Mouse (Mus musculus): ENCODE measurements around the gene Fxr2. TPM values are rescaled to one million over a fixed set of nuclear protein-coding genes. Genes with fewer than 3 reads are reported as not detected.

The Fxr2 gene
- polyA plus RNA-seq, 1 experiment from 2014 or later: 47.0 TPM

- 28% methylated on average over 24 of the region's 24 CpGs for WGBS
- Histone ChIP-seq H3K4me3 (peak overlapping the region; percentile 86), H3K36me3 (replicated peaks) (peaks cover 9% of the 10 kb centered on the region; the same call in 1 of the 2 replicates), H3K4me2 (peak overlapping the region; percentile 85), H3K27me3 (replicated peaks) (0 out of 2 replicates have a peak, but pooled peaks cover 3% of the 10 kb centered on the region), H3K9me3 (no peaks in the 10 kb centered on the region), H3K4me1 (peaks cover 49% of the 10 kb centered on the region), H3K9ac (peak overlapping the region; percentile 73), H3K27ac (peak overlapping the region; percentile 91)
- ATAC-seq (replicated peaks): peak; percentile 12
Observed at GRCm38 (mm10) chr11:69682209-69682839, 49.5 kb downstream of the Fxr2 start.

GRCm38 (mm10) chr11:69682840-69683533, 50.2 kb downstream of the Fxr2 start:
- peak; percentile 40; the same call in 1 of the 2 replicates for ATAC-seq (replicated peaks)
- WGBS: 16% methylated on average over 12 of the region's 12 CpGs

GRCm38 (mm10) chr11:69683576-69683975, 50.8 kb downstream of the Fxr2 start:
- WGBS: 86% methylated on average over 7 of the region's 7 CpGs
- Histone ChIP-seq H3K4me1 (peaks cover 47% of the 10 kb centered on the region), H3K27ac (peak overlapping the region; percentile 91; the same call in 1 of the 2 replicates), H3K9ac (no peak overlapping the region), H3K4me2 (no peak overlapping the region; the same call in 1 of the 2 replicates), H3K9me3 (no peaks in the 10 kb centered on the region), H3K27me3 (replicated peaks) (0 out of 2 replicates have a peak, but pooled peaks cover 3% of the 10 kb centered on the region), H3K36me3 (replicated peaks) (no peaks in the 10 kb centered on the region), H3K4me3 (no peak overlapping the region)
- ATAC-seq (replicated peaks): no peak

More at GRCm38 (mm10) chr11:69682840-69683533, 50.2 kb downstream of the Fxr2 start:
- Histone ChIP-seq H3K27me3 (replicated peaks) (0 out of 2 replicates have a peak, but pooled peaks cover 3% of the 10 kb centered on the region), H3K4me2 (peak overlapping the region; percentile 85), H3K36me3 (replicated peaks) (peaks cover 6% of the 10 kb centered on the region; the same call in 1 of the 2 replicates), H3K9ac (peak overlapping the region; percentile 44), H3K9me3 (no peaks in the 10 kb centered on the region), H3K27ac (peak overlapping the region; percentile 91), H3K4me3 (peak overlapping the region; percentile 86), H3K4me1 (peaks cover 49% of the 10 kb centered on the region)

- H3K9ac ChIP-seq: no peak overlapping the region
- H3K4me1 ChIP-seq: peaks cover 42% of the 10 kb centered on the region
- 73% methylated on average over 12 of the region's 12 CpGs for WGBS
Observed at GRCm38 (mm10) chr11:69684128-69684745, 51.4 kb downstream of the Fxr2 start.

GRCm38 (mm10) chr11:69684936-69685335, 52.1 kb downstream of the Fxr2 start:
- Histone ChIP-seq H3K9me3 (no peaks in the 10 kb centered on the region), H3K4me2 (no peak overlapping the region), H3K9ac (no peak overlapping the region), H3K27ac (no peak overlapping the region; the same call in 1 of the 2 replicates), H3K27me3 (replicated peaks) (0 out of 2 replicates have a peak, but pooled peaks cover 3% of the 10 kb centered on the region), H3K4me3 (no peak overlapping the region), H3K36me3 (replicated peaks) (no peaks in the 10 kb centered on the region), H3K4me1 (peaks cover 35% of the 10 kb centered on the region)
- ATAC-seq (replicated peaks): no peak
- 83% methylated on average over 6 of the region's 6 CpGs for WGBS

More at GRCm38 (mm10) chr11:69684128-69684745, 51.4 kb downstream of the Fxr2 start:
- H3K27ac ChIP-seq: no peak overlapping the region
- no peak for ATAC-seq (replicated peaks)
- H3K4me3 ChIP-seq: no peak overlapping the region
- no peaks in the 10 kb centered on the region for H3K36me3 ChIP-seq (replicated peaks)
- H3K27me3 ChIP-seq (replicated peaks): 0 out of 2 replicates have a peak, but pooled peaks cover 3% of the 10 kb centered on the region
- no peak overlapping the region for H3K4me2 ChIP-seq
- H3K9me3 ChIP-seq: no peaks in the 10 kb centered on the region

GRCm38 (mm10) chr11:69685526-69686148, 52.8 kb downstream of the Fxr2 start, which contains the start of gene Tnfsf13:
Gene Tnfsf13, minus strand, starts transcription at chr11:69685784.
- ATAC-seq (replicated peaks): no peak
- Histone ChIP-seq H3K4me1 (peaks cover 28% of the 10 kb centered on the region), H3K36me3 (replicated peaks) (no peaks in the 10 kb centered on the region), H3K9me3 (no peaks in the 10 kb centered on the region), H3K9ac (peak within 1 kb of the TSS; percentile 17; the same call in 1 of the 2 replicates), H3K4me3 (no peak within 1 kb of the TSS), H3K27ac (peak within 1 kb of the TSS; percentile 75), H3K27me3 (replicated peaks) (0 out of 2 replicates have a peak, but pooled peaks cover 3% of the 10 kb centered on the region), H3K4me2 (no peak within 1 kb of the TSS)
- 43% methylated on average over 10 of the region's 10 CpGs for WGBS

- Histone ChIP-seq H3K9me3 (no peaks in the 10 kb centered on the region), H3K27me3 (replicated peaks) (0 out of 2 replicates have a peak, but pooled peaks cover 3% of the 10 kb centered on the region), H3K9ac (no peak overlapping the region), H3K4me2 (no peak overlapping the region), H3K4me1 (peaks cover 21% of the 10 kb centered on the region), H3K27ac (no peak overlapping the region), H3K36me3 (replicated peaks) (no peaks in the 10 kb centered on the region), H3K4me3 (no peak overlapping the region)
- WGBS: 12% methylated on average over 4 of the region's 4 CpGs
- no peak for ATAC-seq (replicated peaks)
Observed at GRCm38 (mm10) chr11:69686377-69686776, 53.6 kb downstream of the Fxr2 start.

GRCm38 (mm10) chr11:69687061-69687460, 54.3 kb downstream of the Fxr2 start:
- Histone ChIP-seq H3K27ac (no peak overlapping the region), H3K9me3 (no peaks in the 10 kb centered on the region), H3K4me3 (no peak overlapping the region), H3K27me3 (replicated peaks) (0 out of 2 replicates have a peak, but pooled peaks cover 3% of the 10 kb centered on the region), H3K36me3 (replicated peaks) (no peaks in the 10 kb centered on the region), H3K4me2 (no peak overlapping the region), H3K9ac (no peak overlapping the region), H3K4me1 (peaks cover 21% of the 10 kb centered on the region)
- ATAC-seq (replicated peaks): no peak
- 58% methylated on average over 5 of the region's 5 CpGs for WGBS

- H3K4me3 ChIP-seq: no peak overlapping the region
- H3K9me3 ChIP-seq: no peaks in the 10 kb centered on the region
- H3K4me1 ChIP-seq: peaks cover 7% of the 10 kb centered on the region; the same call in 1 of the 2 replicates
- H3K27ac ChIP-seq: no peak overlapping the region
- 96% methylated on average over 1 of the region's 1 CpGs for WGBS
- no peak for ATAC-seq (replicated peaks)
- no peaks in the 10 kb centered on the region for H3K36me3 ChIP-seq (replicated peaks)
- H3K4me2 ChIP-seq: no peak overlapping the region
- H3K9ac ChIP-seq: no peak overlapping the region
- 0 out of 2 replicates have a peak, but pooled peaks cover 3% of the 10 kb centered on the region for H3K27me3 ChIP-seq (replicated peaks)
Observed at GRCm38 (mm10) chr11:69689891-69690290, 57.1 kb downstream of the Fxr2 start.

- H3K4me3 ChIP-seq: no peak overlapping the region
- no peaks in the 10 kb centered on the region for H3K9me3 ChIP-seq
- no peak for ATAC-seq (replicated peaks)
- H3K27ac ChIP-seq: no peak overlapping the region
- no peaks in the 10 kb centered on the region for H3K36me3 ChIP-seq (replicated peaks)
- H3K4me2 ChIP-seq: no peak overlapping the region
- H3K9ac ChIP-seq: no peak overlapping the region
- 82% methylated on average over 9 of the region's 9 CpGs for WGBS
- no peaks in the 10 kb centered on the region for H3K27me3 ChIP-seq (replicated peaks)
- peaks cover 11% of the 10 kb centered on the region for H3K4me1 ChIP-seq
Observed at GRCm38 (mm10) chr11:69692196-69692811, 59.5 kb downstream of the Fxr2 start.

GRCm38 (mm10) chr11:69692863-69693262, 60.1 kb downstream of the Fxr2 start:
- Histone ChIP-seq H3K27me3 (replicated peaks) (no peaks in the 10 kb centered on the region), H3K4me2 (no peak overlapping the region), H3K4me3 (no peak overlapping the region), H3K36me3 (replicated peaks) (no peaks in the 10 kb centered on the region), H3K27ac (no peak overlapping the region), H3K4me1 (peaks cover 11% of the 10 kb centered on the region), H3K9me3 (no peaks in the 10 kb centered on the region), H3K9ac (no peak overlapping the region)
- WGBS: 79% methylated on average over 6 of the region's 6 CpGs
- no peak for ATAC-seq (replicated peaks)

Measured in midbrain, embryonic 15.5 days (tissue).